Mouse (Mus musculus): ENCODE data around the gene Farsb.

DNA sequence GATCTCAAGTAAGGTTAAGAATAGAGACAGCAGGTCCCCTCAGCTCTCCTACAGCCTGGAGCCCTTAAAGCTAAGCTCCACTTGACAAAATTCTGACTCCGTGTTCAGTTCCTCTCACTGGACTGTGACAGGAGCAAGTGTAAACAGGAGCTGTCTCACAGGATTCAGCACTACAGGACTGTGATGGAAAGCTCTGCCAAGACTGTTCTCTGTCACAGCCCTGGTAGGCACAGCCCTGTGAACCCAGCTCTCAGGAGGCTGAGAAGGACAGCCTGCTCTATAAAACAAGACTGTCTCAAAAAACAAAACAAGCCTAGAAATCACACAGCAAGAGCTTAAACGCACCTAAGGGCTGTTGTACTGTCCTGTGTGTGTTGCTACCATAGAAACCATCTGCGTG is 51.5 kb downstream of the Farsb start:
- no peak for TF ChIP-seq CTCF (IDR thresholded peaks at IDR 0.05 in 2 of 3, conservative IDR thresholded peaks at IDR 0.05 in 1 of 3; ENCODE audit: control insufficient read depth in 1 of 3, insufficient read depth in 1 of 3, low read depth in 2 of 3, low read length in 3 of 3, poor library complexity in 1 of 3, severe bottlenecking in 1 of 3)
- no peak for TF ChIP-seq TAL1 (IDR thresholded peaks at IDR 0.05; ENCODE audit: low read length)
- no peak for TF ChIP-seq ZNF384 (IDR thresholded peaks at IDR 0.05; ENCODE audit: low read depth, low read length)
- no peak for TF ChIP-seq BHLHE40 (IDR thresholded peaks at IDR 0.05; ENCODE audit: borderline replicate concordance, low read depth, low read length)
- TF ChIP-seq NRF1 (IDR thresholded peaks at IDR 0.05; ENCODE audit: insufficient read depth, low read depth, low read length, poor library complexity, severe bottlenecking): no peak
- no peak for TF ChIP-seq EP300 (IDR thresholded peaks at IDR 0.05; ENCODE audit: low read depth in 1 of 2, low read length in 2 of 2)
